Mouse (Mus musculus): ENCODE data around the gene Nin. TPM values are rescaled to one million over a fixed set of nuclear protein-coding genes. Genes with fewer than 3 reads are reported as not detected.

Nin gene
- total and polyA plus RNA-seq, 3 experiments = 48.4 to 49.1 TPM; not detected in 1

DNA sequence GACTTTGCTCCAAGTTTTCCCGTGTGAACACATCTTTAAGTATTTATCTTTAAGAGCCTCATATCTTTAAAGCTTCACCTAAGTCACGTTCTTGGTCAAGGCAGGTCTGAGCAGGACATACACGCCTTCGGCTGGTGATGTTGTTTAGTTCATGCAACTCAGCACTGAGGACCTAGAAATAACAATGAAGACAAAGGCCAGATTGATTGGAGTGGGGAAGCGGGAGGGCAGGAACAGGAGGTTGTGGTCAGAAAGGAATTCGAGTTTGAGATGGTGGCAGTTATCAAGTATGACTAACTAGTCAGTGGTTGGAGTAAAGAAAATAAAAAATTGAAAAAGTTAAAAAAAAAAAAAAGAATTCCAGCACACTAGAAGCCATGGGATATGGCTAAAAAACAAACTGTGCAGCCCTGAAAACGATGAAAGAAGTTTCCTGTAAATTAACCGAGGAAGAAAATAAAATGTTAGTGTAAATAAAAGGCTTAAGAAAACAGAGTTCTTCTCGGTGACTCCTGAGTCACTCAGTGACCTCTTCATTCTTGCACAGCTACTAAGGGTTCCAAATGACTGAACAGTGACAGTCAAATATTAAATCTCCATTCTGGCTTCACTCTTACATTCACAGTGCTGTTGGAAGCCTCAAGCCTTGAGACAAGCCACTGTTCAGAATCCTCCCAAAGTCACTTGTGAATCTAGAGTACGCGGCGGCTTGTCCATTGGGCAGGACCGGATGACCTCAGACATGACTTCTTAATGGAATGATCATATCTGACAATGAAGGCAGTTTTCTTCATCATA, 115.1 kb downstream of the Nin start:
- Histone ChIP-seq H3K36me3 (ENCODE audit: control insufficient read depth in 1 of 2, insufficient read depth in 2 of 2, low read length in 2 of 2) (no peaks in the 10 kb centered on the region), H3K9ac (ENCODE audit: control insufficient read depth, low read depth, low read length, poor library complexity, severe bottlenecking) (no peak overlapping the region), H3K27me3 (ENCODE audit: control insufficient read depth in 1 of 2, insufficient read depth in 2 of 2, low read length in 2 of 2) (no peaks in the 10 kb centered on the region; a peak in 1 of 4 replicates), H3K27ac (ENCODE audit: control insufficient read depth, low read depth, low read length) (no peak overlapping the region), H3K4me1 (ENCODE audit: control insufficient read depth in 1 of 2, insufficient read depth in 2 of 2, low read length in 2 of 2) (no peaks in the 10 kb centered on the region), H3K9me3 (replicated peaks; ENCODE audit: insufficient read depth, low read length) (no peaks in the 10 kb centered on the region), H3K4me3 (ENCODE audit: control insufficient read depth in 1 of 2, insufficient read depth in 1 of 2, low read depth in 2 of 2, low read length in 2 of 2) (no peak overlapping the region), H3K79me2 (ENCODE audit: control insufficient read depth, insufficient read depth, low read length, poor library complexity) (no peaks in the 10 kb centered on the region)
- TF ChIP-seq ETS1 (IDR thresholded peaks at IDR 0.05; ENCODE audit: low read depth, low read length) = no peak
- no peak for DNase-seq (ENCODE audit: low read depth, low spot score)

DNA sequence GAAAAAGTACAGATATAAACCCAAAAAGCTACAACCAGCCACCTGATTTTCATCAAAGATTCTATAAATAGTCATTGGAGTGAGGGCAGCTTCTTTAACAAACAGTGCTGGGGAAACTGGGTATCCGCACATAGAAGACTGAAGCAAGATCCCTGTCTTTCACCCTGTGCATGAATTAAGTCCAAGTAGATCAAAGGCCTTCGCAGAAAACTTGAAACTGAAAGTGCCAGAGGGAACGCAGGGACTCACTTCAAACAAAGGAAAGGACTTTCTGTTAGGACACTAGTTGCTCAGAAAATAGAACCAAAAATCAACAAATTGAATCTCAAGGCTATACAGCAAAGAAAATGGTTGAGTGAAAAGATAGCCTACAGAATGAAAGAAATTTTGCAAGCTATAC, 118.1 kb downstream of the Nin start:
- Histone ChIP-seq H3K27me3 (ENCODE audit: control insufficient read depth in 1 of 2, insufficient read depth in 2 of 2, low read length in 2 of 2) (no peaks in the 10 kb centered on the region), H3K79me2 (ENCODE audit: control insufficient read depth, insufficient read depth, low read length, poor library complexity) (no peaks in the 10 kb centered on the region), H3K36me3 (ENCODE audit: control insufficient read depth in 1 of 2, insufficient read depth in 2 of 2, low read length in 2 of 2) (no peaks in the 10 kb centered on the region), H3K4me1 (ENCODE audit: control insufficient read depth in 1 of 2, insufficient read depth in 2 of 2, low read length in 2 of 2) (no peaks in the 10 kb centered on the region), H3K4me3 (ENCODE audit: control insufficient read depth in 1 of 2, insufficient read depth in 1 of 2, low read depth in 2 of 2, low read length in 2 of 2) (no peak overlapping the region), H3K9me3 (replicated peaks; ENCODE audit: insufficient read depth, low read length) (no peaks in the 10 kb centered on the region), H3K9ac (ENCODE audit: control insufficient read depth, low read depth, low read length, poor library complexity, severe bottlenecking) (no peak overlapping the region), H3K27ac (ENCODE audit: control insufficient read depth, low read depth, low read length) (no peak overlapping the region)
- no peak for DNase-seq (ENCODE audit: low read depth, low spot score)
- TF ChIP-seq POLR2A (IDR thresholded peaks at IDR 0.05; ENCODE audit: control insufficient read depth in 1 of 2, insufficient read depth in 1 of 2, low read depth in 1 of 2, low read length in 2 of 2, poor library complexity in 1 of 2) (no peak), ZC3H11A (IDR thresholded peaks at IDR 0.05; ENCODE audit: low read depth, low read length) (no peak), ETS1 (IDR thresholded peaks at IDR 0.05; ENCODE audit: low read depth, low read length) (no peak), MYB (IDR thresholded peaks at IDR 0.05; ENCODE audit: low read depth, low read length) (no peak), MAX (IDR thresholded peaks at IDR 0.05; ENCODE audit: low read length) (no peak), TCF12 (IDR thresholded peaks at IDR 0.05; ENCODE audit: low read depth, low read length) (no peak), CHD2 (IDR thresholded peaks at IDR 0.05; ENCODE audit: low read length) (no peak), TBP (IDR thresholded peaks at IDR 0.05; ENCODE audit: low read depth, low read length) (no peak)

DNA sequence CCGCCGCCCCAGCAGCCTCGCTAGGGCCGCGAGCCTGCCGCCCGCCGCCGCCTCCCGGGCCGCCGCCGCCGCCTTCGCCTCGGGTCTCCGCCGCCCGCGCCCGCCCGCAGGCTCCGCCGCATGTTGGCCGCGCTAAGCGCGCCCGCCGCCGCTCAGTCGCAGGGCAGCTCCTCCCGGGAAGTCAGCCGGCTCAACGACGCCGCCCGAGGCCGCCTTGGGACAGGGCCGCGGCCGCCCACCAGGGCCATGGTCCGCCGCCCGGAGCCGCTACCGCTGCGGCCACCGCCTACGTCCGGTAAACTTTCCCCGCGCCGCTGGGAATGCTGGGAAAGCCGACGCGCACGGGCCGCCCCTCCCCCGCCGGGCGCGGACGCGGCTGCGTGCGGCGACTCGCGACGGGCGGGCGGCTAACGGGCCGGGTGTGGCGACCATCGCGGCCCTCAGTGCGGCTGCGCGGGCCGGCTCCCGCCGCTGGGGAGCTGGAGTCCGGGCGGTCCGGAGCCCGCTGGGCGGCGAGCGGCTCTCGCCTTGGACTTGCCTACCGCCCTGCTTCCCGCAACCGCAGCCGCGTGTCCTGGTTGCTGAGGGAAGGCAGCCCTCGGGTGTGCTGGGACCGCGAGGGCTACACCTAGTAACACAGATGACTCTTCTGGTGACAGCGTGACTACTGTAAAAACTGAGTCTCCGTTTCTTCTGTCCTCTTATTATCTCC, 126.6 kb downstream of the Nin start, which contains the start of gene Sav1:
Gene Sav1, minus strand, starts transcription at position 217 of the 712 bp plus-strand sequence.
- Histone ChIP-seq H3K27ac (ENCODE audit: control insufficient read depth, low read depth, low read length) (peak within 1 kb of the TSS; percentile 91), H3K4me3 (ENCODE audit: control insufficient read depth in 1 of 2, insufficient read depth in 1 of 2, low read depth in 2 of 2, low read length in 2 of 2) (peak within 1 kb of the TSS; percentile 74 to 91), H3K36me3 (ENCODE audit: control insufficient read depth in 1 of 2, insufficient read depth in 2 of 2, low read length in 2 of 2) (peaks cover 3 to 26% of the 10 kb centered on the region in 2 experiments), H3K9me3 (replicated peaks; ENCODE audit: insufficient read depth, low read length) (no peaks in the 10 kb centered on the region), H3K79me2 (ENCODE audit: control insufficient read depth, insufficient read depth, low read length, poor library complexity) (peaks cover 35% of the 10 kb centered on the region), H3K27me3 (ENCODE audit: control insufficient read depth in 1 of 2, insufficient read depth in 2 of 2, low read length in 2 of 2) (no peaks in the 10 kb centered on the region), H3K4me1 (ENCODE audit: control insufficient read depth in 1 of 2, insufficient read depth in 2 of 2, low read length in 2 of 2) (peaks cover 0 to 7% of the 10 kb centered on the region in 2 experiments; a peak in 2 of 4 replicates), H3K9ac (ENCODE audit: control insufficient read depth, low read depth, low read length, poor library complexity, severe bottlenecking) (peak within 1 kb of the TSS; percentile 100)
- peak; percentile 79 for DNase-seq (ENCODE audit: low read depth, low spot score)
- TF ChIP-seq TCF12 (IDR thresholded peaks at IDR 0.05; ENCODE audit: low read depth, low read length) (0 out of 2 replicates have a peak, but pooled peaks have one; percentile 23), HCFC1 (IDR thresholded peaks at IDR 0.05; ENCODE audit: low read depth, low read length) (peak; percentile 70), BHLHE40 (IDR thresholded peaks at IDR 0.05; ENCODE audit: borderline replicate concordance, low read depth, low read length) (peak; percentile 48; the same call in 1 of the 2 replicates), SMC3 (IDR thresholded peaks at IDR 0.05; ENCODE audit: low read depth, low read length) (no peak), CTCF (IDR thresholded peaks at IDR 0.05 in 2 of 3, conservative IDR thresholded peaks at IDR 0.05 in 1 of 3; ENCODE audit: control insufficient read depth in 1 of 3, insufficient read depth in 1 of 3, low read depth in 2 of 3, low read length in 3 of 3, poor library complexity in 1 of 3, severe bottlenecking in 1 of 3) (no peak), USF2 (IDR thresholded peaks at IDR 0.05; ENCODE audit: borderline replicate concordance in 1 of 2, insufficient read depth in 1 of 2, low read depth in 1 of 2, low read length in 2 of 2) (no peak), UBTF (IDR thresholded peaks at IDR 0.05; ENCODE audit: borderline replicate concordance, insufficient read depth, low read depth, low read length) (no peak), GATA1 (IDR thresholded peaks at IDR 0.05; ENCODE audit: low read depth, low read length) (no peak), POLR2A (IDR thresholded peaks at IDR 0.05; ENCODE audit: control insufficient read depth in 1 of 2, insufficient read depth in 1 of 2, low read depth in 1 of 2, low read length in 2 of 2, poor library complexity in 1 of 2) (peak; percentile 96 to 99), POLR2AphosphoS5 (IDR thresholded peaks at IDR 0.05; ENCODE audit: borderline replicate concordance, low read depth, low read length) (no peak), NELFE (IDR thresholded peaks at IDR 0.05; ENCODE audit: low read depth, low read length) (peak; percentile 95), GABPA (IDR thresholded peaks at IDR 0.05; ENCODE audit: low read depth, low read length) (no peak), TAL1 (IDR thresholded peaks at IDR 0.05; ENCODE audit: low read length) (no peak), USF1 (IDR thresholded peaks at IDR 0.05; ENCODE audit: low read depth, low read length) (no peak), E2F4 (IDR thresholded peaks at IDR 0.05; ENCODE audit: borderline replicate concordance, low read depth, low read length) (no peak), SIN3A (IDR thresholded peaks at IDR 0.05; ENCODE audit: low read length) (peak; percentile 67; the same call in 1 of the 2 replicates), MYC (IDR thresholded peaks at IDR 0.05; ENCODE audit: low read depth, low read length) (peak; percentile 56; the same call in 1 of the 2 replicates)

Data from MEL (cell line).